Mouse (Mus musculus) liver, embryonic 14.5 days (tissue): Measurements from ENCODE around the gene Tinagl1. TPM values are rescaled to one million over a fixed set of nuclear protein-coding genes. Genes with fewer than 3 reads are reported as not detected.
A peak's percentile ranks its signal among the peaks of the same experiment; 100 is the strongest.

ENCODE experiments used
- ATAC-seq: fragments of 200-750 bp; cut with Nextera tagmentation; 2 replicates; pipeline ENCODE4 v1.8.0; 2017; ENCODE audit warnings: moderate number of reproducible peaks, mild to moderate bottlenecking, moderate library complexity; ENCODE audit not compliant: insufficient read depth
- DNase-seq, 3 experiments: peaks; one replicate each; pipeline ENCODE4 v3.0.0-alpha.2; 2012 to 2013; ENCODE audit warnings: low read depth in 3 of 3, low spot score in 3 of 3
- H3K27ac ChIP-seq: fragments of 300-500 bp; sonication (generic); 2 replicates; pipeline ENCODE4 v1.5.1; 2014; ENCODE audit warnings: moderate library complexity, mild to moderate bottlenecking, control low read depth, inconsistent platforms
- H3K27me3 ChIP-seq: fragments of 300-500 bp; sonication (generic); 2 replicates; pipeline ENCODE4 v1.6.1; 2014; ENCODE audit warnings: mild to moderate bottlenecking, low read length, moderate library complexity; ENCODE audit not compliant: control insufficient read depth, insufficient read depth
- H3K36me3 ChIP-seq: fragments of 300-500 bp; sonication (generic); replicated peaks from 2 replicates; pipeline ENCODE4 v1.6.1; 2014; ENCODE audit warnings: low read depth; ENCODE audit not compliant: control insufficient read depth, insufficient read depth
- H3K4me1 ChIP-seq, 2 experiments: fragments of 200-500 bp in 1 of 2; fragments of 300-500 bp in 1 of 2; sonication (generic) in 1 of 2; replicated peaks; 2 replicates each; pipeline ENCODE4 v1.6.1; 2012 to 2014; ENCODE audit warnings: antibody characterized with exemption in 1 of 2, inconsistent platforms in 1 of 2, low read length in 1 of 2; ENCODE audit not compliant: control insufficient read depth in 2 of 2, insufficient read depth in 2 of 2
- H3K4me2 ChIP-seq: fragments of 300-500 bp; sonication (generic); 2 replicates; pipeline ENCODE4 v1.6.1; 2014; ENCODE audit warnings: low read depth, mild to moderate bottlenecking, control low read depth, moderate library complexity
- H3K4me3 ChIP-seq, 2 experiments: fragments of 200-500 bp in 1 of 2; fragments of 300-500 bp in 1 of 2; sonication (generic) in 1 of 2; 2 replicates each; pipeline ENCODE4 v1.5.1; 2012 to 2014; ENCODE audit warnings: low read depth in 2 of 2, low read length in 2 of 2, mild to moderate bottlenecking in 2 of 2, control low read depth in 1 of 2, inconsistent platforms in 1 of 2, moderate library complexity in 1 of 2; ENCODE audit not compliant: insufficient read depth in 1 of 2
- H3K9ac ChIP-seq: fragments of 300-500 bp; sonication (generic); replicated peaks from 2 replicates; pipeline ENCODE4 v1.6.1; 2014; ENCODE audit warnings: mild to moderate bottlenecking, control low read depth, moderate library complexity
- H3K9me3 ChIP-seq: fragments of 300-500 bp; sonication (generic); 2 replicates; pipeline ENCODE4 v1.6.1; 2016; ENCODE audit warnings: low read length, mixed read lengths; ENCODE audit not compliant: control insufficient read depth
- CTCF ChIP-seq: IDR thresholded peaks from 2 replicates; pipeline ENCODE4 v1.5.1; 2016; ENCODE audit warnings: antibody characterized with exemption, low read depth, control low read depth
- EP300 ChIP-seq: IDR thresholded peaks from 2 replicates; pipeline ENCODE4 v1.6.1; 2016; ENCODE audit warnings: antibody characterized with exemption, low read depth
- WGBS: fragments of 180-500 bp; shearing (Covaris S2); extraction: QIAGEN DNeasy Blood & Tissue Kit; methylation state at CpG from one replicate; pipeline ENCODE4 v1.1.7; 2014; ENCODE audit not compliant: insufficient replicate concordance; 5-methylcytosine and 5-hydroxymethylcytosine counted together
- polyA plus RNA-seq, 2 experiments: library from polyadenylated mRNA; depleted of rRNA in 1 of 2; stranded (reverse) in 1 of 2; unstranded in 1 of 2; fragments of >200 nt; fragmentation: Nextera tagmentation in 1 of 2; extraction: Ambion mirVana in 1 of 2; gene quantifications; 2 replicates each; pipeline versions ENCODE4 v1.2.1 to v1.2.3; 2012 to 2014

Gene Tinagl1
- polyA plus RNA-seq, 2 experiments = 18.2 to 24.4 TPM

- Histone ChIP-seq H3K9me3 (no peaks in the 10 kb centered on the region), H3K27me3 (peaks cover 4% of the 10 kb centered on the region), H3K27ac (no peak overlapping the region), H3K36me3 (0 out of 2 replicates have a peak, but pooled peaks cover 4% of the 10 kb centered on the region), H3K4me2 (no peak overlapping the region), H3K4me3 (no peak overlapping the region), H3K4me1 (peaks cover 10 to 22% of the 10 kb centered on the region in 2 experiments), H3K9ac (no peak overlapping the region)
- DNase-seq (no peak), ATAC-seq (no peak)
- TF ChIP-seq EP300 (no peak), CTCF (no peak)
- 54% methylated on average over 4 of the region's 4 CpGs for WGBS
Measured at GRCm38 (mm10) chr4:130170362-130170761, 4.6 kb downstream of the Tinagl1 start.

DNA sequence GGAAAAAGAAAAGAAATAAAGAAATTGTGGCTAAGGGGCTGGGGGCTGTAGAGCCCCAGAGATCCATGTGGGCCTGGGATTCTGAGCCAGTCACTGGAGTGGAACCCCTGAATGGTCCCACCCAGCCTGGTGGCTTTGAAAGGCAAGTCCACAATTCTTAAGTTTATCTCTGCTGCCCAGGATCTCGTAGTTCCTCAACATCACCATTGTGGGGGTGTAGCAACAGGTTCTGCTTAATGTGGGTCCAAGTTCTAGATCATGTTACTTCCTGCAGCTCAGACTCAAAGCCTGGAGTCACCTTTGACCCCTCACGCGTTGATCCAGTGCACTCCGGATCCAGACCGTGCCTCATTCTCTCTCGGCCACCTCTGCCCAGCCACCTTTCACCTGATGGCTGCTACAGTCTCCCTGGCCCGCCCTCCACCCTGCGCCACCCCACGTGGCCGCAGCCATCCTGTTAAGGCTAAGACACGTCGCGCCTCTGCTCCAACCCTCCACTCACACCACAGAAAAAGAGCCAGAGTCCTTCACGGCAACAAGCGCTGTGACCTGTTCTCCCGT lies 5.4 kb downstream of the Tinagl1 start:
- Histone ChIP-seq H3K4me3 (no peak overlapping the region), H3K4me1 (peaks cover 10 to 19% of the 10 kb centered on the region in 2 experiments), H3K27me3 (no peaks in the 10 kb centered on the region; the same call in 1 of the 2 replicates), H3K9ac (no peak overlapping the region), H3K4me2 (no peak overlapping the region), H3K27ac (no peak overlapping the region), H3K36me3 (0 out of 2 replicates have a peak, but pooled peaks cover 4% of the 10 kb centered on the region), H3K9me3 (no peaks in the 10 kb centered on the region)
- 68% methylated on average over 16 of the region's 16 CpGs for WGBS
- no peak for ATAC-seq
- DNase-seq = no peak
- TF ChIP-seq CTCF = no peak
- TF ChIP-seq EP300 = no peak

- DNase-seq = no peak
Measured at GRCm38 (mm10) chr4:130168280-130169183, 6.4 kb downstream of the Tinagl1 start.

DNA sequence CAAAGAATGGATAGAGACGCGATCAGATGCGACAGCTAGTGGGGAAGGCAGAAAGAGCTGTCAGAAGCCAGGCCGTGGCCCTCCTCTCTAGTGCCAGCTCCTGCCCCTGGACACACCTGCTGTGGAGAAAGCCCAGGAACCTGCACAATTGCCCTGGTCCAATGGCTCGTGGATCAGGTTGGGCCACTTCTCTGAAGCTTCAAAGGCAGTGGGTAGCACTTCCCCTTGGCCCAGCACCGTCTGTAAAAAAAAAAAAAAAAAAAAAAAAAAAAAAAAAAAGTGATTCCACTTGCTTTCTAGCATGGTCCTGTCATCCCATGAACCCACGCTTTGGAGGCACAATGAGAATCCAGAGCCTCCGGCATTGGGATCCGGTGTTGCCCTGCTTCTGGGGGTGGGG lies 7.1 kb downstream of the Tinagl1 start:
- no peaks in the 10 kb centered on the region for H3K9me3 ChIP-seq
- H3K27me3 ChIP-seq = peaks cover 9% of the 10 kb centered on the region
- no peak overlapping the region; the same call in 1 of the 2 replicates for H3K4me2 ChIP-seq
- no peak overlapping the region for H3K4me3 ChIP-seq
- peaks cover 0 to 8% of the 10 kb centered on the region in 2 experiments; a peak in 2 of 4 replicates for H3K4me1 ChIP-seq
- no peak for DNase-seq
- no peak for ATAC-seq
- no peak overlapping the region for H3K27ac ChIP-seq
- WGBS = 38% methylated on average over 9 of the region's 9 CpGs
- TF ChIP-seq EP300 (no peak), CTCF (no peak)
- 0 out of 2 replicates have a peak, but pooled peaks cover 4% of the 10 kb centered on the region for H3K36me3 ChIP-seq
- no peak overlapping the region for H3K9ac ChIP-seq

More at GRCm38 (mm10) chr4:130168280-130169183, 6.4 kb downstream of the Tinagl1 start:
- 38% methylated on average over 16 of the region's 16 CpGs for WGBS
- H3K4me1 ChIP-seq = peaks cover 4 to 13% of the 10 kb centered on the region in 2 experiments
- H3K27ac ChIP-seq = no peak overlapping the region
- ATAC-seq = peak; percentile 24
- H3K36me3 ChIP-seq = 0 out of 2 replicates have a peak, but pooled peaks cover 4% of the 10 kb centered on the region
- H3K9ac ChIP-seq = no peak overlapping the region
- H3K9me3 ChIP-seq = no peaks in the 10 kb centered on the region
- TF ChIP-seq EP300 (no peak), CTCF (peak; percentile 32; the same call in 1 of the 2 replicates)
- no peak overlapping the region for H3K4me3 ChIP-seq
- H3K4me2 ChIP-seq = no peak overlapping the region
- H3K27me3 ChIP-seq = peaks cover 4% of the 10 kb centered on the region

DNA sequence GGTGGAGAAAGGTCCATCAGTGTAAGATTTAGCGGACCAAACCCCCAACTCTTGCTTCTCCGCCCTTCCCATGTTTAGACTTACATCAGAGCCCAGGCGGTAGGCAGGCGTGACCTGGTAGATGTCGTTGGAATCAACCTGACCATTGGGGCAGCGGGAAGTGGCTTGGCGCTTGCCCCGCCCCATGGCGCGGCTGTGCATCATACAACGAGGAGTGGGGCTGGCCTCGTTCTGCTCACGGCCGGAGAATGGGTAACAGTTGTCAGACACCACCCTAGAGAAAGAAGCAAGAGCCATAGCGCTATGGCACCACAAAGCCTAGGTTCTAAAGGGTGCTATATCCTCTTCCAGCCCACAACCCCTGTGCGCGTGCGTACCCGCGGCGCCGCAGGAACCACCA lies 7.6 kb downstream of the Tinagl1 start:
- no peak overlapping the region for H3K9ac ChIP-seq
- no peak overlapping the region for H3K4me3 ChIP-seq
- H3K36me3 ChIP-seq = 0 out of 2 replicates have a peak, but pooled peaks cover 4% of the 10 kb centered on the region
- no peak for DNase-seq
- H3K9me3 ChIP-seq = no peaks in the 10 kb centered on the region
- no peak overlapping the region for H3K27ac ChIP-seq
- peaks cover 0 to 4% of the 10 kb centered on the region in 2 experiments; a peak in 2 of 4 replicates for H3K4me1 ChIP-seq
- H3K4me2 ChIP-seq = no peak overlapping the region; the same call in 1 of the 2 replicates
- H3K27me3 ChIP-seq = peaks cover 13% of the 10 kb centered on the region
- no peak for ATAC-seq
- 45% methylated on average over 22 of the region's 22 CpGs for WGBS
- no peak for TF ChIP-seq CTCF
- no peak for TF ChIP-seq EP300
